Comparison of ENCODE assay signal across 16 mouse cellular contexts in the genomic region with DNA sequence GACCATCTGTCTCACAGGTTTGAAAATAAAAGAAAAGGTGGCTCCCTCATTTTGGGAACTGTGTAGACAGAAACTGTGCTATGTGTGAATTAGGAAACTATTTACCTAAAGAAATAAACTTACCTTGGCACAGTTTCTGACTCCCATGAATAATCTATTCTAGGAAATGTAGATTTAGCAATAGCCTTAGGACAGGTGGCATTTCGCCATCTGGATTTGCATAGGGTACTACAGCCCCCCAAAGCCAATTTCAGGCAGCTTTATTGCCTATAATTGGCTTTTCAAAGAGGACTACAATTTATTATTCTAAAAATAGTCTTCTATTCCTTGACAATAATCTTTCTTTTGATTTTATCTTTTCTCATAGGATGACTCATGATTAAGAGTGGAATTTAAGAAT.
DNase-seq lines count a peak whose midpoint lies in the region; ATAC-seq lines count a peak whose summit lies in the region.
"Had no signal": no experiment of that assay in that cellular context is flagged by ENCODE, and none has a peak within 500 bp of the region (broad histone marks: within the 10 kb centered on the region; RNA-seq: fewer than 3 reads in every experiment).

No protein-coding gene starts in this region.

- no peak overlapping the region for H3K4me3 ChIP-seq in forebrain, embryonic 16.5 days (replicated peaks; ENCODE audit: low read length)
- H3K4me3 ChIP-seq in forebrain, embryonic 11.5 days (ENCODE audit: low read depth, low read length) = no peak overlapping the region
- H3K4me3 ChIP-seq in kidney, embryonic 15.5 days (replicated peaks) = no peak overlapping the region
- no peak overlapping the region for H3K4me3 ChIP-seq in midbrain, embryonic 14.5 days (replicated peaks; ENCODE audit: low read depth, low read length)
- H3K4me3 ChIP-seq in midbrain, embryonic 11.5 days (ENCODE audit: low read depth, low read length) = no peak overlapping the region
- H3K4me3 ChIP-seq: embryonic facial prominence, embryonic 10.5 days; heart, embryonic 13.5 days; hindbrain, embryonic 15.5 days had no signal

- WGBS in forebrain, embryonic 16.5 days = 62% methylated on average over 1 of the region's 1 CpGs
- 77% methylated on average over 1 of the region's 1 CpGs for WGBS in forebrain, embryonic 11.5 days
- 73% methylated on average over 1 of the region's 1 CpGs for WGBS in kidney, embryonic 15.5 days
- WGBS in midbrain, embryonic 14.5 days = 85% methylated on average over 1 of the region's 1 CpGs
- 84% methylated on average over 1 of the region's 1 CpGs for WGBS in midbrain, embryonic 11.5 days

- H3K27ac ChIP-seq in forebrain, embryonic 16.5 days (ENCODE audit: low read length) = no peak overlapping the region
- H3K27ac ChIP-seq in forebrain, embryonic 11.5 days (ENCODE audit: low read depth, low read length) = no peak overlapping the region
- no peak overlapping the region for H3K27ac ChIP-seq in kidney, embryonic 15.5 days
- H3K27ac ChIP-seq in midbrain, embryonic 14.5 days (replicated peaks; ENCODE audit: low read depth, low read length) = no peak overlapping the region
- H3K27ac ChIP-seq in midbrain, embryonic 11.5 days (ENCODE audit: low read depth, low read length) = no peak overlapping the region
- H3K27ac ChIP-seq: embryonic facial prominence, embryonic 10.5 days; heart, embryonic 13.5 days; hindbrain, embryonic 15.5 days had no signal

- intact Hi-C loops in left cerebral cortex, postnatal 14 days (cut with DNase I) = no loop called here

- no peaks in the 10 kb centered on the region for H3K9me3 ChIP-seq in forebrain, embryonic 16.5 days (ENCODE audit: control insufficient read depth, low read length)
- no peaks in the 10 kb centered on the region for H3K9me3 ChIP-seq in forebrain, embryonic 11.5 days (ENCODE audit: control insufficient read depth, low read length)
- no peaks in the 10 kb centered on the region for H3K9me3 ChIP-seq in kidney, embryonic 15.5 days (replicated peaks)
- no peaks in the 10 kb centered on the region for H3K9me3 ChIP-seq in midbrain, embryonic 14.5 days (ENCODE audit: control insufficient read depth, low read length)
- no peaks in the 10 kb centered on the region for H3K9me3 ChIP-seq in midbrain, embryonic 11.5 days (ENCODE audit: control insufficient read depth, low read length)
- H3K9me3 ChIP-seq: embryonic facial prominence, embryonic 10.5 days; heart, embryonic 13.5 days; hindbrain, embryonic 15.5 days had no signal

- no peaks in the 10 kb centered on the region for H3K27me3 ChIP-seq in forebrain, embryonic 16.5 days (replicated peaks; ENCODE audit: control insufficient read depth, insufficient read depth, low read length)
- H3K27me3 ChIP-seq in forebrain, embryonic 11.5 days (ENCODE audit: control insufficient read depth, insufficient read depth, low read length) = no peaks in the 10 kb centered on the region
- no peaks in the 10 kb centered on the region for H3K27me3 ChIP-seq in kidney, embryonic 15.5 days
- H3K27me3 ChIP-seq in midbrain, embryonic 14.5 days (ENCODE audit: control insufficient read depth, insufficient read depth, low read length) = no peaks in the 10 kb centered on the region
- H3K27me3 ChIP-seq in midbrain, embryonic 11.5 days (ENCODE audit: control insufficient read depth, insufficient read depth, low read length) = no peaks in the 10 kb centered on the region
- H3K27me3 ChIP-seq: heart, embryonic 13.5 days; hindbrain, embryonic 15.5 days had no signal

- no peak for DNase-seq in forebrain, embryonic 11.5 days (ENCODE audit: low spot score)
- peak; percentile 26 to 28 for DNase-seq in kidney, adult 8-10 months
- DNase-seq in midbrain, embryonic 14.5 days = peak; percentile 14
- DNase-seq in midbrain, embryonic 11.5 days (ENCODE audit: low spot score, missing footprints) = no peak
- peak; percentile 27 to 34 for DNase-seq in kidney, postnatal 36 days
- DNase-seq in left cerebral cortex, postnatal 14 days (ENCODE audit: low spot score in 2 of 2) = no peak
- DNase-seq: adrenal gland, adult 2 months; adrenal gland, postnatal 25 days; cerebellum, adult 2 months; gastrocnemius, postnatal 14 days; heart, postnatal 36 days had no signal

- H3K9ac ChIP-seq in forebrain, embryonic 16.5 days (replicated peaks; ENCODE audit: low read depth, low read length) = no peak overlapping the region
- no peak overlapping the region for H3K9ac ChIP-seq in forebrain, embryonic 11.5 days (ENCODE audit: low read length)
- H3K9ac ChIP-seq in kidney, embryonic 15.5 days = no peak overlapping the region
- no peak overlapping the region for H3K9ac ChIP-seq in midbrain, embryonic 14.5 days (replicated peaks; ENCODE audit: low read length)
- H3K9ac ChIP-seq in midbrain, embryonic 11.5 days (ENCODE audit: low read length) = no peak overlapping the region
- H3K9ac ChIP-seq: heart, embryonic 13.5 days; hindbrain, embryonic 15.5 days had no signal

- H3K4me2 ChIP-seq in forebrain, embryonic 16.5 days (ENCODE audit: low read length) = no peak overlapping the region
- H3K4me2 ChIP-seq in forebrain, embryonic 11.5 days (ENCODE audit: low read depth, low read length, severe bottlenecking) = no peak overlapping the region
- H3K4me2 ChIP-seq in kidney, embryonic 15.5 days = no peak overlapping the region
- H3K4me2 ChIP-seq in midbrain, embryonic 14.5 days (ENCODE audit: low read length) = no peak overlapping the region
- no peak overlapping the region for H3K4me2 ChIP-seq in midbrain, embryonic 11.5 days
- H3K4me2 ChIP-seq: heart, embryonic 13.5 days; hindbrain, embryonic 15.5 days had no signal

- no peaks in the 10 kb centered on the region for H3K36me3 ChIP-seq in forebrain, embryonic 16.5 days (ENCODE audit: control insufficient read depth, insufficient read depth)
- no peaks in the 10 kb centered on the region for H3K36me3 ChIP-seq in forebrain, embryonic 11.5 days (ENCODE audit: control insufficient read depth, insufficient read depth, low read length)
- no peaks in the 10 kb centered on the region for H3K36me3 ChIP-seq in kidney, embryonic 15.5 days
- no peaks in the 10 kb centered on the region for H3K36me3 ChIP-seq in midbrain, embryonic 14.5 days (ENCODE audit: control insufficient read depth, insufficient read depth, low read length)
- no peaks in the 10 kb centered on the region for H3K36me3 ChIP-seq in midbrain, embryonic 11.5 days (ENCODE audit: control insufficient read depth, insufficient read depth, low read length)
- H3K36me3 ChIP-seq: embryonic facial prominence, embryonic 10.5 days; heart, embryonic 13.5 days; hindbrain, embryonic 15.5 days had no signal

- no peaks in the 10 kb centered on the region for H3K4me1 ChIP-seq in forebrain, embryonic 16.5 days (replicated peaks; ENCODE audit: control insufficient read depth, insufficient read depth, low read length)
- no peaks in the 10 kb centered on the region for H3K4me1 ChIP-seq in forebrain, embryonic 11.5 days (replicated peaks; ENCODE audit: control insufficient read depth, insufficient read depth, low read length)
- no peaks in the 10 kb centered on the region for H3K4me1 ChIP-seq in kidney, embryonic 15.5 days
- no peaks in the 10 kb centered on the region for H3K4me1 ChIP-seq in midbrain, embryonic 14.5 days (ENCODE audit: control insufficient read depth, insufficient read depth, low read length)
- H3K4me1 ChIP-seq in midbrain, embryonic 11.5 days (ENCODE audit: control insufficient read depth, insufficient read depth, low read length) = no peaks in the 10 kb centered on the region
- H3K4me1 ChIP-seq: embryonic facial prominence, embryonic 10.5 days; hindbrain, embryonic 15.5 days had no signal

- peak; percentile 89 for ATAC-seq in forebrain, embryonic 16.5 days
- no peak for ATAC-seq in forebrain, embryonic 11.5 days (replicated peaks; ENCODE audit: low FRiP score)
- ATAC-seq in kidney, embryonic 15.5 days (replicated peaks; ENCODE audit: low FRiP score) = no peak
- ATAC-seq in midbrain, embryonic 14.5 days (ENCODE audit: low FRiP score, low TSS enrichment) = no peak
- ATAC-seq in midbrain, embryonic 11.5 days (ENCODE audit: low FRiP score) = no peak

Comparison
In these comparisons a context has a peak if more than half of its experiments do, and no peak if none do; other contexts are left out.
1. DNase-seq: peak in kidney, adult 8-10 months (2 of 2), midbrain, embryonic 14.5 days (single experiment) and kidney, postnatal 36 days (2 of 2); none in forebrain, embryonic 11.5 days (single experiment), midbrain, embryonic 11.5 days (single experiment) and left cerebral cortex, postnatal 14 days (0 of 2).